Mouse (Mus musculus) myocyte (in vitro differentiated cells): Measurements from ENCODE around the gene Gm10130. TPM values are rescaled to one million over a fixed set of nuclear protein-coding genes. Genes with fewer than 3 reads are reported as not detected.
"Not testable (repeated sequence)": the region's sequence is repeated elsewhere in the genome, so short reads cannot be mapped to it uniquely, and the experiment has no call there.

Experiments used
- H3K27me3 ChIP-seq: one replicate; pipeline ENCODE4 v1.6.1; 2011; ENCODE audit not compliant: control insufficient read depth, insufficient read depth, insufficient read length
- H3K36me3 ChIP-seq: one replicate; pipeline ENCODE4 v1.6.1; 2011; ENCODE audit not compliant: control insufficient read depth, insufficient read depth
- H3K4me2 ChIP-seq: one replicate; pipeline ENCODE4 v1.6.1; 2011; ENCODE audit warnings: low read depth, control low read depth
- H3K4me3 ChIP-seq: one replicate; pipeline ENCODE4 v1.5.1; 2011; ENCODE audit warnings: mild to moderate bottlenecking, control low read depth, moderate library complexity
- H3K79me2 ChIP-seq: one replicate; pipeline ENCODE4 v1.6.1; 2011; ENCODE audit not compliant: control insufficient read depth, insufficient read depth
- H3ac ChIP-seq: one replicate; pipeline ENCODE4 v1.6.1; 2011; ENCODE audit not compliant: control insufficient read depth, insufficient read length
- CEBPB ChIP-seq: IDR thresholded peaks from 2 replicates; pipeline ENCODE4 v1.6.1; 2011; ENCODE audit warnings: mild to moderate bottlenecking, moderate library complexity; ENCODE audit not compliant: poor library complexity, insufficient read depth, severe bottlenecking
- E2F4 ChIP-seq: IDR thresholded peaks from one replicate; pipeline ENCODE4 v1.6.1; 2011; ENCODE audit warnings: mild to moderate bottlenecking, control low read depth, moderate library complexity; ENCODE audit not compliant: insufficient read depth
- MAX ChIP-seq: IDR thresholded peaks from one replicate; pipeline ENCODE4 v1.6.1; 2011; ENCODE audit warnings: low read depth, mild to moderate bottlenecking, control low read depth
- MYOD1 ChIP-seq, 3 experiments: IDR thresholded peaks; one replicate each; pipeline ENCODE4 v1.6.1; 2011; ENCODE audit warnings: control low read depth in 2 of 3, low read depth in 2 of 3, mild to moderate bottlenecking in 2 of 3, moderate library complexity in 1 of 3; ENCODE audit not compliant: insufficient read length in 2 of 3, control insufficient read depth in 1 of 3
- MYOG ChIP-seq, 3 experiments: IDR thresholded peaks; one replicate each; pipeline ENCODE4 v1.6.1; 2011; ENCODE audit warnings: control low read depth in 2 of 3, low read depth in 2 of 3, mild to moderate bottlenecking in 2 of 3; ENCODE audit not compliant: insufficient read length in 2 of 3, control insufficient read depth in 1 of 3, insufficient read depth in 1 of 3
- POLR2A ChIP-seq: IDR thresholded peaks from one replicate; pipeline ENCODE4 v1.6.1; 2011; ENCODE audit warnings: low read depth, mild to moderate bottlenecking, control low read depth, moderate library complexity; ENCODE audit not compliant: insufficient read length
- POLR2AphosphoS2 ChIP-seq: IDR thresholded peaks from one replicate; pipeline ENCODE4 v1.6.1; 2011; ENCODE audit warnings: low read depth, control low read depth; ENCODE audit not compliant: insufficient read length
- REST ChIP-seq: IDR thresholded peaks from one replicate; pipeline ENCODE4 v1.6.1; 2011; ENCODE audit warnings: mild to moderate bottlenecking, control low read depth, moderate library complexity; ENCODE audit not compliant: insufficient read depth, insufficient read length
- SRF ChIP-seq: IDR thresholded peaks from one replicate; pipeline ENCODE4 v1.6.1; 2011; ENCODE audit warnings: low read depth; ENCODE audit not compliant: control insufficient read depth, insufficient read length
- TCF12 ChIP-seq: IDR thresholded peaks from one replicate; pipeline ENCODE4 v1.6.1; 2011; ENCODE audit warnings: mild to moderate bottlenecking, control low read depth; ENCODE audit not compliant: poor library complexity, insufficient read depth, severe bottlenecking
- TCF3 ChIP-seq: IDR thresholded peaks from one replicate; pipeline ENCODE4 v1.6.1; 2011; ENCODE audit warnings: low read depth, control low read depth; ENCODE audit not compliant: insufficient read length
- USF1 ChIP-seq: IDR thresholded peaks from one replicate; pipeline ENCODE4 v1.6.1; 2011; ENCODE audit warnings: low read depth, mild to moderate bottlenecking, control low read depth, moderate library complexity
- polyA plus RNA-seq: library from polyadenylated mRNA; unstranded; fragments of >200 nt; fragmentation: generic; extraction: Trizol; gene quantifications from one replicate; pipeline ENCODE4 v1.2.1, GENCODE M21; 2012; ENCODE audit warnings: missing spikeins

Gene Gm10130
- polyA plus RNA-seq, 1 experiment, result not detected

DNA sequence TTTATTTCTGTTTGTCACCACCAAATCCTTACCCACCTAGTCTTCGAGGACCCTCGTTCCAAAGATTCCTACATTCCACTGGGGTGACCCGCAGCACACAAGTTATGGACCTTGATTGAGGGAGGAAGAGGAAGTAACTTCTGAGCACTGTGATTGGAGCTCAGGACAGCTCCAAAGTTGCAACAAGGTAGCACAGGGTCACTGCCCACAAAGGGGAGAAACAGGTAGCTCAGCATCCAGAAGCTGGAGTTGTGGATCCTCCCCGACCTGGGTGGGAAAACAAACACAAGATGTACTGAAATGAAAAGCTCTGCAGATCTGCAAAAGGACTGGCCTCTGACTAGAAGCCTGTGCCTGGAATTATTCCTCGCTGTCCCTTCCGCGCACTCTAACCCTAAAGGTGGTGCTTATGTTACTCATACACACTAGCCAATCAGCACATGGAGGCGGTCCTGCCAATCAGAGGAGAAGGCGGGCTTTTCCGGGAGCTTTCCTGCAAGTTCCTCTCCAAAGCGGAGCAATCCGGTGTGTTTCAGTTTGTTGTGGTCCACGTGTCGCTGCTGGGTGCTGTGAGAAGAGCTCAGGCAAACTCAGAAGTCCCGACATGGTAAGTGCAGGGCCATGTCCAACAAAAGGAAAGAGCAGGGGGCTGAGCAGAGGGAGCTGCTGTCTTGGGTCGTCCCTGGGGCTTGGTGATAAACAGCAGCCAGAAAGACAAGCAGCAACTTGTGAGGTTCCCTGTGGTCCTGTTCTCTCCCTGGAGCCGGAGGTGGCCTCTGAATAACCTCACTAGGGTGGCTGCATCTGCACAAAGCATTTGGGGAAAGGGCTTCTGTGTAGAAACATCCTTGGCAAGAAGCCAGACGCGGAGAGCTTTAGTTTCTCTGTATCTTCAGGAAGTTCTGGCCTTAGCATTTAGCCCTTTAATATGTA lies 12.3 kb upstream of the Gm10130 start:
- H3K36me3 ChIP-seq, H3ac ChIP-seq, H3K27me3 ChIP-seq, H3K79me2 ChIP-seq: not testable (repeated sequence)
- TF ChIP-seq POLR2A, result peak; percentile 56
- TF ChIP-seq E2F4, result peak; percentile 73
- peak; percentile 86 for TF ChIP-seq MAX
- peak; percentile 48 for TF ChIP-seq USF1
- Histone ChIP-seq H3K4me2 (peak overlapping the region; percentile 94), H3K4me3 (peak overlapping the region; percentile 37)

DNA sequence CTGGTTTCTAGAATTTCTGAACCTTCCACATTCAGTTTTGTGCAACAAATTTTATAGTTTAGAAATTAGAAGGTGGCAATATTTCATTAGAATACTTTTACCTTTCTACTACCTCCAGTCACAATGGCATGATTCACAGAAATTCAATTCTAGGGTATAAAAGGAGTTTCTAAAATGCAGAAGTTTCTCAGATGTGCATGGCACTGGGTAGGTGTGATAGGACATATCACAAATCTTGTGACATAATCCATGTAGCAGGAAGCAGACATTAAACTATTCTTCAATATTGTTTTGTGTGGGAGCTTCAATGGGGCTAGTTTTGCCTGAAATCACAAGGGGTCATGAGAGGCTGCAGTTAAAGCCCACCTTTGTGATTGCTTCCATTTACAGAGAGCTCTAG lies 7.4 kb upstream of the Gm10130 start:
- Histone ChIP-seq H3K4me2 (no peak overlapping the region), H3K36me3 (no peaks in the 10 kb centered on the region), H3K27me3 (no peaks in the 10 kb centered on the region), H3ac (no peak overlapping the region), H3K79me2 (peaks cover 8% of the 10 kb centered on the region), H3K4me3 (no peak overlapping the region)
- TF ChIP-seq USF1 (no peak), MAX (no peak), TCF3 (no peak), MYOD1 (IDR thresholded peaks at IDR 0.05; ENCODE audit: control insufficient read depth in 1 of 3, insufficient read length in 2 of 3, low read depth in 2 of 3) (no peak), SRF (no peak), MYOG (IDR thresholded peaks at IDR 0.05; ENCODE audit: control insufficient read depth in 1 of 3, insufficient read depth in 1 of 3, insufficient read length in 2 of 3, low read depth in 2 of 3) (no peak), POLR2A (no peak), TCF12 (no peak), REST (no peak), POLR2AphosphoS2 (no peak), E2F4 (no peak), CEBPB (no peak)

DNA sequence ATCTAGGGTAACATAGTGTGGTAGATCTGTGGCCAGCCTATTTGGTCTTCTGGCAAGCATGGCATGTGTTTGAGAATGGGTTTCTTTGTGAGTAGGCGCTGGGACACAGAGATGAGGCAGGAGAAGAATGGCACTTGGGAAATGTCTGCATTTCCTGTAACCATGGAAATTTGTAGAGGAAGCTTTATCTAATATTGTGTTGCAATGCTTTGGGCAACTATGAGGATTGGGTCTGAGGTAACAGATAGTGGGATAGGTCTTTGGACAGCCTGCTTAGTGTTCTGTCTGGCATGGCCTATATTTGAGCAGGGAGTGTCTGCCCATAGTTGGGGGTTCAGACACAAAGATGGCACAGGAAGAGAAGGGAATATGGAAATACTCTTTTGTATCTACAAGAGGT lies 4.5 kb upstream of the Gm10130 start:
- H3K36me3 ChIP-seq, result peaks cover 1% of the 10 kb centered on the region
- no peak overlapping the region for H3ac ChIP-seq
- no peak overlapping the region for H3K4me2 ChIP-seq
- no peak for TF ChIP-seq REST
- no peak for TF ChIP-seq E2F4
- no peak for TF ChIP-seq USF1
- no peak for TF ChIP-seq TCF12
- no peak for TF ChIP-seq MYOD1 (IDR thresholded peaks at IDR 0.05; ENCODE audit: control insufficient read depth in 1 of 3, insufficient read length in 2 of 3, low read depth in 2 of 3)
- TF ChIP-seq TCF3, result no peak
- no peak for TF ChIP-seq SRF
- TF ChIP-seq CEBPB, result no peak
- no peak for TF ChIP-seq POLR2A
- no peak for TF ChIP-seq MAX
- no peak overlapping the region for H3K4me3 ChIP-seq
- peaks cover 8% of the 10 kb centered on the region for H3K79me2 ChIP-seq
- H3K27me3 ChIP-seq, result no peaks in the 10 kb centered on the region

DNA sequence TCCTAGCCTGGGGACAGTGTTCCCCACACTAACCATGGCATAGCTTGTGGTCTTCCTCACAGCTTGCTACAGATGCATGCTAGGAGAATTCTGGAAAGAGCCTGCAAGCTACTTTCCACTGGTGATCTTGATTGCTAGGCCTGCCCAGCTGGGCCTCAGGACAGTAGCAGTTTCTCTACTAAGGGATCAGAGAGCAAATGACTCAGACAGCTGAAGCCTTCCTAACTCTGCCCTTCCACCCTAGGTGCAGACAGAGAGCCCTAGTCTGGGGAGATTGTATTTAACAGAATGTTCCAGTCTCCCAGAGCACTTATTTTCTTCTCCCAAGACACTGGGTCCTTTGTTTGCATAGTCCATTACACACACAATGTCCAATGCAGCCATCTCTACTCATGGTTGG lies 33.6 kb downstream of the Gm10130 start:
- H3K36me3 ChIP-seq, H3K27me3 ChIP-seq, H3K4me3 ChIP-seq, H3K79me2 ChIP-seq, H3ac ChIP-seq, H3K4me2 ChIP-seq: not testable (repeated sequence)

DNA sequence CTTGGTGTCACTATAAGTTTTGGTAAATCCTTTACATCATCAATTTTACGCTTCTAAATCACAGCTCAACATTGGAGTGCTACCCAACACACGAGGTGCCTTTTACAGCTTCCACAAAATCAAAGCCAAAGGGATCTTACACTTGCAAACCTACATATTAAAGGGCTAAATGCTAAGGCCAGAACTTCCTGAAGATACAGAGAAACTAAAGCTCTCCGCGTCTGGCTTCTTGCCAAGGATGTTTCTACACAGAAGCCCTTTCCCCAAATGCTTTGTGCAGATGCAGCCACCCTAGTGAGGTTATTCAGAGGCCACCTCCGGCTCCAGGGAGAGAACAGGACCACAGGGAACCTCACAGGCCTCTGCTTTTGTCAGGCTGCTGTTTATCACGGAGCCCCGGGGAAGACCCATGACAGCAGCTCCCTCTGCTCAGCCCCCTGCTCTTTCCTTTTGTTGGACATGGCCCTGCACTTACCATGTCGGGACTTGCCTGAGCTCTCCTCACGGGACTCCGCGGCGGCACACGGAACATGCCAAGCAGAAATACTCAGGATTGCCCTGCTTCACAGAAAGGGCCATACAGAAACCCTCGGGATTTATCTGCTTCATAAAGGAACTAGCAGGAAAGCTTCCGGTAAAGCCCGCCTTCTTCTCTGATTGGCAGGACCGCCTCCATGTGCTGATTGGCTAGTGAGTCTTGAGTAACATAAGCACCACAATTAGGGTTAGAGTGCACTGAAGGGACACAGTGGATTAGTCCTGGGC lies 38.8 kb downstream of the Gm10130 start, which contains the start of gene 3300002I08Rik:
3300002I08Rik (minus strand) TSS at position 653 of the 765 bp plus-strand sequence.
- H3K79me2 ChIP-seq, H3K27me3 ChIP-seq, H3K36me3 ChIP-seq, H3ac ChIP-seq: not testable (repeated sequence)
- H3K4me3 ChIP-seq, result peak within 1 kb of the TSS; percentile 31
- TF ChIP-seq CEBPB, result 0 out of 2 replicates have a peak, but pooled peaks have one; percentile 2
- peak within 1 kb of the TSS; percentile 64 for H3K4me2 ChIP-seq
